Mouse (Mus musculus): ENCODE measurements at regions not wholly inside any gene's neighbourhood (a gene's known extent, or its start where the extent isn't known, plus 50 kb on each side); places are given as distances from the start of the nearest gene placed in this dataset.

DNA sequence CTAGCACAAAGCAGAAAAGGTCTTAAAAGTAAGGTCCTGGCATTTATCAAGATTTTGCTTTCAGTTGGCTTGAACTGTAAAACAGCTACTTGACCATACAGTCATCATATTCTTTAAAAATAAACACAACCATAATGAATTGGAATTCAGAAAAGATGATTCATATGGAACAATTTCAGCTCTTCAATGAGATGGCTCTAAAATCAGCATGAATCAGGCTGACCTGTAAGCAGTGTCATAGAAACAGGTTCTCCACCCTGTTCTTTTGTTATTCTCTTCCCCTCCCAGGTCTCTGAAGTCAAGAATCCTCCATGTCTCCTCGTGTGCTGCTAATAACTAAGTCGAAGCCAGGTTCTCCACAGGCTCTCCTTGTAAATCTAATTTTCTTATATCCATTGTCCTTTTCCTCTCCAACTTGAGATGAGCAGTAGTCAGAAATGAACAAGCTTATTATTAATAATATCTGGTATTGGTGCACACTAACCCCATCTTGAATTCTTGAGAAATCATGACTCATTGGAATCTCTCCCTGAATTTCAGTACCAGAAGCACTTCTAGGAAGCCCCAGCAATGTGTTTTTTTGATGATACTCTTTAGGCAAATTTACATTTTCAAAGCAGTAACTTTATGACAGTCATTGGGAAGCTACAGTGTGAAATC, 1113.7 kb upstream of the Zeb2 start:
- Histone ChIP-seq H3K4me1 (replicated peaks) (no peaks in the 10 kb centered on the region), H3K9ac (replicated peaks) (no peak overlapping the region), H3K36me3 (no peaks in the 10 kb centered on the region), H3K27ac (no peak overlapping the region), H3K4me3 (replicated peaks) (no peak overlapping the region), H3K9me3 (no peaks in the 10 kb centered on the region), H3K27me3 (no peaks in the 10 kb centered on the region), H3K4me2 (replicated peaks) (no peak overlapping the region)
- no peak for ATAC-seq
- 70% methylated on average over 2 of the region's 2 CpGs for WGBS

DNA sequence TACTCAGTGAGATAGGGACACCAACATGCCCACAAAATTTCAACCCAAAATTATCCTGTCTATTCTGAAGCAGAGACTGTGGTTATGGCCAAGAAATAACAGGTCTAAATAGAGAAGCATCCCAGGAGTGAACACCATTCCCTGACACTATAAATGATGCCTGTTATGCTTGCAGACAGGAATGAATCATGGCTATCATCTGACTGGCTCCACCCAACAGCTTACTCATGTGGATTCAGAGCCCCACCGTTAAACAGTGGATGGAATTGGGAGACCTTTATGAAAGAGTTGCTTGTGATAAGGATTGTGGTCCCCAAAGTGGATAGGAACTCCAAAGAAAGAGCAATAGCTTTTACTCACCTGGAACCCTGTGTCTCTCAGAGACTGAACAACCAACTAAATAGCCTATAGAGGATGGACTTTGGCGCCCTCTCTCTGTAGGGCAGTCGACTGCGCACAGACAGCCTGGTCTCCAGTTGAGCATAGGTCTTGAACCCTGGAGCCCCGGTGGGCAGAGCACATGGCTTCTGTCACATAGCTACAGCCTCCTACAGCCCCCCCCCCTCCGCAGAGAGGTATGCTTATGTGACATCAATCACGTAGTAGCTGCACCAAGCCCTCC, 1101.3 kb upstream of the Zeb2 start:
- H3K4me1 ChIP-seq (replicated peaks): no peaks in the 10 kb centered on the region
- no peak overlapping the region for H3K9ac ChIP-seq (replicated peaks)
- no peak for ATAC-seq
- H3K27me3 ChIP-seq: no peaks in the 10 kb centered on the region
- H3K4me2 ChIP-seq (replicated peaks): no peak overlapping the region
- H3K4me3 ChIP-seq (replicated peaks): no peak overlapping the region
- H3K9me3 ChIP-seq: no peaks in the 10 kb centered on the region
- H3K36me3 ChIP-seq: no peaks in the 10 kb centered on the region
- 92% methylated on average over 7 of the region's 7 CpGs for WGBS
- no peak overlapping the region for H3K27ac ChIP-seq

DNA sequence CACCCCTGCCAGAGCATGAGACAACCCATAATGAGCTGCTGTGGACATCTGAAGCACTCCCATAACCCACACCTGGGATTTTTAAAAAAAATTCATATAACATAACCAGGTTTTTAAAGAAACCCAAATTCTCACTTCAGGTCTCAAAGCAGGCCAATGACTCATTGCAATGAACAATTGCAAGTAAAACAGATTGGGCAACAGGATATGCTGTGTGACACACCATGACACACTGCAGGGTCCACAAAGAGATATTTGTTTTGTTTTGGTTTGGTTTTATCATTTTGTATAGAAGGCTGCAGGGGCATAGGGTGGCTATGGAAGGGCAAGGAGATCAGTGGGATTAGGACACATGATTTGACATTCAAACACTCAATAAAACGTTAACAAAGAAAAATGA, 1082.1 kb upstream of the Zeb2 start:
- no peak overlapping the region for H3K27ac ChIP-seq
- H3K27me3 ChIP-seq: no peaks in the 10 kb centered on the region
- H3K9me3 ChIP-seq: no peaks in the 10 kb centered on the region
- no peak for ATAC-seq
- no peak overlapping the region for H3K4me3 ChIP-seq (replicated peaks)
- no peak overlapping the region for H3K9ac ChIP-seq (replicated peaks)
- WGBS: 67% methylated on average over 1 of the region's 1 CpGs
- no peak overlapping the region for H3K4me2 ChIP-seq (replicated peaks)
- no peaks in the 10 kb centered on the region for H3K36me3 ChIP-seq
- H3K4me1 ChIP-seq (replicated peaks): no peaks in the 10 kb centered on the region

DNA sequence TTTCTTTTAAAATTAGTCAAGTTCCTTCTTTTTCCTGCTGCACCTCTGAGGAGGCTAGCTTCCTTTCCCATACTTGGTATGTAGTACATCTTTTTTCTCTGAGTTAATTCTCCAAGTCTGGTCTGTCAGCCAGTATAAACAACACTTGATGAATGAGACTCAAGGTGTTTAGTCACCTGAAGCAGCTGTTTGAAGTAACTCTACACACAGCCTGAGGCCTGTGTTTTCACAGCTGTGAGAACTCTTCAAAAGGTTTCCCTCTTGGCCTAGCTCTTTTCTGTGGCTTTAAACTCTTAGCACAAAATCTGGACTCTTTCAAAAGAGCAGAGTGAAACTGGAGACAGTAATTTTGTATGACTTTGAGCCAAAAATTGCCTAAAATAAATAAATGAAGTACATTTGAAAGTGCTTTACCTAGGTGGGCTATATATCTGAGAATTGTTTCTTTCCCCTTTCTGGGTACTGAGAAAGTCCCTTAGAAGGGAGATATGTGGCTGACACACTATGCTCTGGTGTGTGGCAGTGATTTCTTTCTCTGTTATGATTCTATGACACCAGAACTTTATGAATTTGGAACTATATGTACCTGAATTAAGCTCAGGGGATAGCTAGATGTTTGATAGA, 1070.2 kb upstream of the Zeb2 start:
- ATAC-seq: no peak
- Histone ChIP-seq H3K27me3 (no peaks in the 10 kb centered on the region), H3K4me1 (replicated peaks) (no peaks in the 10 kb centered on the region), H3K4me2 (replicated peaks) (no peak overlapping the region), H3K9me3 (no peaks in the 10 kb centered on the region), H3K27ac (no peak overlapping the region), H3K36me3 (no peaks in the 10 kb centered on the region), H3K9ac (replicated peaks) (no peak overlapping the region), H3K4me3 (replicated peaks) (no peak overlapping the region)

GRCm38 (mm10) chr2:46183241-46183640, 1066.0 kb upstream of the Zeb2 start:
- Histone ChIP-seq H3K36me3 (no peaks in the 10 kb centered on the region), H3K4me2 (replicated peaks) (no peak overlapping the region), H3K9me3 (no peaks in the 10 kb centered on the region), H3K27me3 (no peaks in the 10 kb centered on the region), H3K27ac (no peak overlapping the region), H3K4me1 (replicated peaks) (no peaks in the 10 kb centered on the region), H3K9ac (replicated peaks) (no peak overlapping the region), H3K4me3 (replicated peaks) (no peak overlapping the region)
- no peak for ATAC-seq
- 78% methylated on average over 2 of the region's 2 CpGs for WGBS

DNA sequence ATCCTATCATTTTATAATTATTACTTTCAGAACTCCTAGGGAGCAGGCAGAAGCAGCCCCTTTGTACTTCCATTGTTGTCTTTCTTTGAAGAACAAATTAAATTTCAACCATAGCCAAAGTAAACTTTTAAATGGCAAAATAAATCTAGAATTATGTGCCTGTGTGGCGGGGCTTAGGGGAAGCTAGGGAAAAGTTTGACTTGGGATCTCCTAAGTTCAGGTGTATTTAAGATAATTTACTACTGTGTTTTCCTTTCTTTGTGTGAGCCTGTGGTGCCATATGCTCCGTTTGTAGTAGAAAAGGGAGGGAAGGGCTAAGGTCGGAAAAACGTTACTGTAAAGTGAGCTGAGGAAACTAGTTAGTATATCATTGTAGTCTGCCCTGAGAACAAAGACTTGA, 1062.5 kb upstream of the Zeb2 start:
- WGBS: 68% methylated on average over 4 of the region's 4 CpGs
- no peak for ATAC-seq
- no peaks in the 10 kb centered on the region for H3K27me3 ChIP-seq
- no peaks in the 10 kb centered on the region for H3K4me1 ChIP-seq (replicated peaks)
- H3K27ac ChIP-seq: no peak overlapping the region
- H3K36me3 ChIP-seq: no peaks in the 10 kb centered on the region
- H3K4me2 ChIP-seq (replicated peaks): no peak overlapping the region
- H3K9ac ChIP-seq (replicated peaks): no peak overlapping the region
- no peak overlapping the region for H3K4me3 ChIP-seq (replicated peaks)
- no peaks in the 10 kb centered on the region for H3K9me3 ChIP-seq

- H3K9ac ChIP-seq (replicated peaks): no peak overlapping the region
- WGBS: 54% methylated on average over 1 of the region's 1 CpGs
- no peak overlapping the region for H3K4me2 ChIP-seq (replicated peaks)
- H3K9me3 ChIP-seq: no peaks in the 10 kb centered on the region
- H3K27me3 ChIP-seq: no peaks in the 10 kb centered on the region
- no peak for ATAC-seq
- no peak overlapping the region for H3K27ac ChIP-seq
- no peak overlapping the region for H3K4me3 ChIP-seq (replicated peaks)
- no peaks in the 10 kb centered on the region for H3K36me3 ChIP-seq
- H3K4me1 ChIP-seq (replicated peaks): no peaks in the 10 kb centered on the region
Measured at GRCm38 (mm10) chr2:46168488-46168887, 1051.3 kb upstream of the Zeb2 start.

- Histone ChIP-seq H3K27me3 (no peaks in the 10 kb centered on the region), H3K9ac (replicated peaks) (no peak overlapping the region), H3K27ac (no peak overlapping the region), H3K4me2 (replicated peaks) (no peak overlapping the region), H3K9me3 (no peaks in the 10 kb centered on the region), H3K4me3 (replicated peaks) (no peak overlapping the region), H3K36me3 (no peaks in the 10 kb centered on the region), H3K4me1 (replicated peaks) (no peaks in the 10 kb centered on the region)
- WGBS: 92% methylated on average over 3 of the region's 3 CpGs
- no peak for ATAC-seq
Measured at GRCm38 (mm10) chr2:46149848-46150247, 1032.7 kb upstream of the Zeb2 start.

DNA sequence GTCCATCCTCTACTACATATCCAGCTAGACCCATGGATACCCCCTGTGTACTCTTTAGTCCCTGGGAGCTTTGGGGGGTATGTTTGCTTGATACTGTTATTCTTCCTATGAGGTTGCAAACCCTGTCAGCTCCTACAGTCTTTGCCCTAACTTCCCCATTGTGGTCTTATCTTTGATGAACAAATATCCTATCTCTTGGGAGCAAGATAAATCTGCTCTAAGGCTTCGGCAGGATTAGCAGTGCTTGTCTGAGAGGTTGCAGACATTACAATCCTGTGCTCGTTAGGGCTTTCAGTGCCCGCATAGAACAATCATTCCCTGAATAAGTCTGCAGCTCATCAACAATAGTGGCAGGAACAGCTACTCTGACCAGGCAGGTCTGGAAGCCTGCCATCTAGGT, 1002.7 kb upstream of the Zeb2 start:
- H3K27ac ChIP-seq: no peak overlapping the region
- WGBS: 49% methylated on average over 3 of the region's 3 CpGs

DNA sequence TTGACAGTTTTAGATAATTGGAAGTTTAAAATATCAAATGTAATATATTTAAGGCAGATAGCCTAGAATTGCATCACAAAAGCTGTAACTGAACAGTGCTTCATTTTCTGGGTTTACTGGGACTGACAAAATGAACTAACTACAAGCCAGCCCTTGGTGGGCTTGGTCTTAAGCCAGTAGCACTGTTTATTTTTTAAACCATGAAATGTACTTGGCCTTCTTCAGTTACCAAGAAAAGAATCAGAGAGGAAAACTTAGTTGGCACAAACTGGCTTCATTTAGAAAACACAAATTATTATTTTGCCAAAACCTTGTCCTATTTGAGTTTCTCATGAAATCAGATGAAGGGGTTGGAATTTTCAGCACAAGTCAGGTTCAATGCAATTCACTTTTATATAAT, 989.8 kb upstream of the Zeb2 start:
- ATAC-seq: no peak
- Histone ChIP-seq H3K4me2 (replicated peaks) (no peak overlapping the region), H3K9me3 (no peaks in the 10 kb centered on the region), H3K9ac (replicated peaks) (no peak overlapping the region), H3K36me3 (no peaks in the 10 kb centered on the region), H3K27ac (no peak overlapping the region), H3K27me3 (no peaks in the 10 kb centered on the region), H3K4me1 (replicated peaks) (no peaks in the 10 kb centered on the region), H3K4me3 (replicated peaks) (no peak overlapping the region)

More for the DNA sequence above, 1002.7 kb upstream of the Zeb2 start:
- H3K4me1 ChIP-seq (replicated peaks): no peaks in the 10 kb centered on the region
- no peaks in the 10 kb centered on the region for H3K9me3 ChIP-seq
- no peaks in the 10 kb centered on the region for H3K36me3 ChIP-seq
- no peak overlapping the region for H3K9ac ChIP-seq (replicated peaks)
- H3K4me3 ChIP-seq (replicated peaks): no peak overlapping the region
- H3K27me3 ChIP-seq: no peaks in the 10 kb centered on the region
- H3K4me2 ChIP-seq (replicated peaks): no peak overlapping the region
- ATAC-seq: no peak

GRCm38 (mm10) chr2:46065034-46065802, 948.0 kb upstream of the Zeb2 start:
- Histone ChIP-seq H3K9ac (replicated peaks) (no peak overlapping the region), H3K9me3 (no peaks in the 10 kb centered on the region), H3K4me2 (replicated peaks) (no peak overlapping the region), H3K4me3 (replicated peaks) (no peak overlapping the region), H3K27ac (no peak overlapping the region), H3K36me3 (no peaks in the 10 kb centered on the region), H3K4me1 (replicated peaks) (no peaks in the 10 kb centered on the region), H3K27me3 (no peaks in the 10 kb centered on the region)
- no peak for ATAC-seq
- WGBS: 60% methylated on average over 7 of the region's 7 CpGs

DNA sequence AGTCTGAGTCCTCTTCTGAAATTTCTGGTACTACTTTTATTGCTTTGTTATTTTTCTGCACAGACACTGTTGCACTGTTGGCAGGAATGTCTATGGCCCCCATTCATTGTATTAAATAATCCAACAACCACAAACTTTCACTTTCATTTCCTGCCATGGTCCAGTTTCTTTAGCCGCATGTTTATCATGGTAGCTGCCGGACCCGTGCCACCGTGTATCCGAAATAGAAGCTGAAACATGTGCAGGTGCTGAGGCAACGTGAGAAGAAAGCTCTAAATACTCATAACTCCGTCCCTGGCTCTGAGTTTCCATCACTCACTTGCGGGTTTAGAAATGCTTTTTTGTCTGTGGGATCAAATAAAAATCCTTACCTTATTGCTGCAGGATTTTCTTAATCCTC, 938.5 kb upstream of the Zeb2 start:
- Histone ChIP-seq H3K9ac (replicated peaks) (no peak overlapping the region), H3K4me2 (replicated peaks) (no peak overlapping the region), H3K4me1 (replicated peaks) (no peaks in the 10 kb centered on the region), H3K27me3 (no peaks in the 10 kb centered on the region), H3K27ac (no peak overlapping the region), H3K9me3 (no peaks in the 10 kb centered on the region), H3K36me3 (no peaks in the 10 kb centered on the region), H3K4me3 (replicated peaks) (no peak overlapping the region)
- 88% methylated on average over 8 of the region's 8 CpGs for WGBS
- ATAC-seq: no peak

Measured in midbrain, embryonic 13.5 days (tissue).